Mouse (Mus musculus): ENCODE results near the gene Zfp653. TPM values are rescaled to one million over a fixed set of nuclear protein-coding genes. Genes with fewer than 3 reads are reported as not detected.

Gene Zfp653
- total and polyA plus RNA-seq, 3 experiments = 9.0 to 11.4 (median 10.4) TPM

- TF ChIP-seq UBTF (IDR thresholded peaks at IDR 0.05; ENCODE audit: low read depth, low read length) (no peak), NELFE (IDR thresholded peaks at IDR 0.05; ENCODE audit: low read depth, low read length) (no peak), EP300 (IDR thresholded peaks at IDR 0.05; ENCODE audit: low read length) (no peak), ELF1 (IDR thresholded peaks at IDR 0.05; ENCODE audit: low read depth, low read length) (no peak), USF1 (IDR thresholded peaks at IDR 0.05; ENCODE audit: low read depth, low read length) (no peak), HCFC1 (IDR thresholded peaks at IDR 0.05; ENCODE audit: low read depth, low read length) (no peak), BHLHE40 (IDR thresholded peaks at IDR 0.05; ENCODE audit: low read depth, low read length) (no peak)
- H3K9ac ChIP-seq (ENCODE audit: insufficient read depth, low read depth) = no peak overlapping the region
- in situ Hi-C loops (cut with MboI; ENCODE audit: low pct_ligation_motif_present, low pct_unique_long_range_greater_than_20kb, low sequenced_read_pairs) = no loop called here
- peaks cover 9% of the 10 kb centered on the region for H3K27me3 ChIP-seq (replicated peaks)
- H3K36me3 ChIP-seq (replicated peaks in 1 of 2; ENCODE audit: control insufficient read depth in 1 of 2, insufficient read depth in 1 of 2, low read length in 1 of 2) = no peaks in the 10 kb centered on the region
- H3K4me1 ChIP-seq (ENCODE audit: control insufficient read depth in 1 of 2, insufficient read depth in 2 of 2) = peaks cover 2 to 3% of the 10 kb centered on the region in 2 experiments; a peak in 1 of 4 replicates
- H3K9me3 ChIP-seq (replicated peaks; ENCODE audit: low read length) = no peaks in the 10 kb centered on the region
- H3K4me2 ChIP-seq (ENCODE audit: insufficient read depth, low read depth, poor library complexity, severe bottlenecking) = no peak overlapping the region
- dilution Hi-C loops (cut with MboI; ENCODE audit: extremely low pct_ligation_motif_present, extremely low pct_unique_long_range_greater_than_20kb, low sequenced_read_pairs) = no loop called here
- no peak overlapping the region for H3K27ac ChIP-seq (ENCODE audit: insufficient read depth, low read depth)
- no peak for DNase-seq (ENCODE audit: extremely low read depth)
- no peaks in the 10 kb centered on the region for H3K79me2 ChIP-seq (replicated peaks; ENCODE audit: control insufficient read depth, extremely low read depth, insufficient read depth, poor library complexity, severe bottlenecking)
- no peak overlapping the region for H3K4me3 ChIP-seq (replicated peaks in 1 of 3; ENCODE audit: low read depth in 2 of 3, low read length in 2 of 3, poor library complexity in 1 of 3)
Measured at GRCm38 (mm10) chr9:22030386-22030785, 40.8 kb downstream of the Zfp653 start.

GRCm38 (mm10) chr9:22028467-22028866 is 42.7 kb downstream of the Zfp653 start:
- dilution Hi-C loops (cut with MboI; ENCODE audit: extremely low pct_ligation_motif_present, extremely low pct_unique_long_range_greater_than_20kb, low sequenced_read_pairs) (no loop called here), in situ Hi-C loops (cut with MboI; ENCODE audit: low pct_ligation_motif_present, low pct_unique_long_range_greater_than_20kb, low sequenced_read_pairs) (no loop called here)
- Histone ChIP-seq H3K79me2 (replicated peaks; ENCODE audit: control insufficient read depth, extremely low read depth, insufficient read depth, poor library complexity, severe bottlenecking) (no peaks in the 10 kb centered on the region), H3K27ac (ENCODE audit: insufficient read depth, low read depth) (no peak overlapping the region), H3K4me3 (replicated peaks in 1 of 3; ENCODE audit: low read depth in 2 of 3, low read length in 2 of 3, poor library complexity in 1 of 3) (no peak overlapping the region), H3K36me3 (replicated peaks in 1 of 2; ENCODE audit: control insufficient read depth in 1 of 2, insufficient read depth in 1 of 2, low read length in 1 of 2) (no peaks in the 10 kb centered on the region), H3K27me3 (replicated peaks) (peaks cover 14% of the 10 kb centered on the region), H3K9ac (ENCODE audit: insufficient read depth, low read depth) (no peak overlapping the region), H3K4me1 (ENCODE audit: control insufficient read depth in 1 of 2, insufficient read depth in 2 of 2) (0 out of 4 replicates have a peak, but pooled peaks cover 0 to 2% of the 10 kb centered on the region in 2 experiments), H3K4me2 (ENCODE audit: insufficient read depth, low read depth, poor library complexity, severe bottlenecking) (no peak overlapping the region), H3K9me3 (replicated peaks; ENCODE audit: low read length) (no peaks in the 10 kb centered on the region)
- DNase-seq (ENCODE audit: extremely low read depth) = no peak
- TF ChIP-seq UBTF (IDR thresholded peaks at IDR 0.05; ENCODE audit: low read depth, low read length) (no peak), JUN (IDR thresholded peaks at IDR 0.05; ENCODE audit: insufficient read depth, low read depth, low read length) (no peak), NELFE (IDR thresholded peaks at IDR 0.05; ENCODE audit: low read depth, low read length) (no peak), E2F4 (IDR thresholded peaks at IDR 0.05; ENCODE audit: insufficient replicate concordance, low read depth, low read length) (no peak), MAZ (IDR thresholded peaks at IDR 0.05; ENCODE audit: low read depth, low read length) (no peak), NRF1 (IDR thresholded peaks at IDR 0.05; ENCODE audit: low read depth, low read length) (no peak), TCF12 (IDR thresholded peaks at IDR 0.05; ENCODE audit: low read depth, low read length) (no peak), CTCF (conservative IDR thresholded peaks at IDR 0.05 in 1 of 2, IDR thresholded peaks at IDR 0.05 in 1 of 2; ENCODE audit: low read depth in 2 of 2, low read length in 2 of 2) (no peak), HCFC1 (IDR thresholded peaks at IDR 0.05; ENCODE audit: low read depth, low read length) (no peak), MEF2A (IDR thresholded peaks at IDR 0.05; ENCODE audit: borderline replicate concordance, low read depth, low read length) (no peak), MXI1 (IDR thresholded peaks at IDR 0.05; ENCODE audit: low read depth, low read length) (no peak)
